Mouse (Mus musculus): ENCODE results near the gene Col1a1.
"Not testable (repeated sequence)": the region's sequence is repeated elsewhere in the genome, so short reads cannot be mapped to it uniquely, and the experiment has no call there.

The Col1a1 gene

GRCm38 (mm10) chr11:94939280-94939679 is 3.3 kb downstream of the Col1a1 start:
- peak; percentile 73 for DNase-seq

GRCm38 (mm10) chr11:94941121-94941520 is 5.1 kb downstream of the Col1a1 start:
- DNase-seq, result no peak

- no peak for DNase-seq
Measured at GRCm38 (mm10) chr11:94941776-94942175, 5.8 kb downstream of the Col1a1 start.

DNA sequence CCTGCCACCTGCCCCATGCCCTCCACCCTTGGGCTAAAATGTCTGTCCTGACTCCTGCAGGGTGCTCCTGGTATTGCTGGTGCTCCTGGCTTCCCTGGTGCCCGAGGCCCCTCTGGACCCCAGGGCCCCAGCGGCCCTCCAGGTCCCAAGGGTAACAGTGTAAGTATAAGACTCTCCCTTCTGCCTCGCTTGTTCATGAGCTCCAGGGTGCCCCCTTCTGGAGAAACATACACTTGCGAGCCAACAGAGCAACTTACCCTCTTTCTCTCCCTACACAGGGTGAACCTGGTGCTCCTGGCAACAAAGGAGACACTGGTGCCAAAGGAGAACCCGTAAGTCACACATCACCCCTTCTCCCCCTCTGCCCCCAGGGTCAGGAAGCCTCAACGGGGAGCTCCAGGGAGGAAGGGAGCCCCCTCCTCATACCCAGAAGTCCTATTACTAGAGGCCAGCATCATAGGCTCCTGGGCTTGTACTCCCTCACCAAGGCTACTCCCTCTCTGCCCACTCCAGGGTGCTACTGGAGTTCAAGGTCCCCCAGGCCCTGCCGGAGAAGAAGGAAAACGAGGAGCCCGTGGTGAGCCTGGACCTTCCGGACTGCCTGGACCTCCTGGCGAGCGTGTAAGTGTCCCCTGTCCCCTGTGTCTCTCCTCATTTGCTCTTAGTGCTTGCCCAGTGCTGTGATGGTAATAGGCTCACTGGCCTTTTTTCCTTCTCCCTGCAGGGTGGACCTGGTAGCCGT is 6.4 kb downstream of the Col1a1 start:
- DNase-seq, result peak; percentile 69

DNA sequence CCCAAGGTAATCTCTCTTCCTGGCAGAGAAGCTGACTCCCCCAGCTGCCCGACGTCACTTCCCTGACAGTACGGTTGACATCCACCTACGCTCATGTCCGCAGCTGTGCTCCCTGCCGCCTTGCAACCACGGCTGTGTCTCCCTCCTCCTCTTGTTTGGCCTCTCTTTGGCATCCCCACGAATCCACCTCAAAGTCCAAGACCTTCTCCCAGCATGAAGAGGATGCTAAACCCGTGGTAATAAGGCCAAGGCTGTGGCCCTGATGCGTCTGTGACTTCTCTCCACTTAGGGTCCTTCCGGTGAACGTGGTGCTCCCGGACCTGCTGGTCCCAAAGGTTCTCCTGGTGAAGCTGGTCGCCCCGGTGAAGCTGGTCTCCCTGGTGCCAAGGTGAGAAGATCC is 7.0 kb downstream of the Col1a1 start:
- DNase-seq, result no peak

GRCm38 (mm10) chr11:94944295-94944694 is 8.3 kb downstream of the Col1a1 start:
- DNase-seq, result peak; percentile 38

GRCm38 (mm10) chr11:94945236-94945635 is 9.2 kb downstream of the Col1a1 start:
- no peak for DNase-seq

GRCm38 (mm10) chr11:94952169-94952568 is 16.1 kb downstream of the Col1a1 start:
- no peak for DNase-seq

- no peak for DNase-seq
Measured at GRCm38 (mm10) chr11:94955103-94955502, 19.1 kb downstream of the Col1a1 start.

GRCm38 (mm10) chr11:94957693-94958064 is 21.7 kb downstream of the Col1a1 start:
- DNase-seq, result no peak

GRCm38 (mm10) chr11:94958065-94958858 is 22.2 kb downstream of the Col1a1 start:
- DNase-seq, result no peak

- no peak for DNase-seq
Measured at GRCm38 (mm10) chr11:94962534-94963101, 26.6 kb downstream of the Col1a1 start.

DNA sequence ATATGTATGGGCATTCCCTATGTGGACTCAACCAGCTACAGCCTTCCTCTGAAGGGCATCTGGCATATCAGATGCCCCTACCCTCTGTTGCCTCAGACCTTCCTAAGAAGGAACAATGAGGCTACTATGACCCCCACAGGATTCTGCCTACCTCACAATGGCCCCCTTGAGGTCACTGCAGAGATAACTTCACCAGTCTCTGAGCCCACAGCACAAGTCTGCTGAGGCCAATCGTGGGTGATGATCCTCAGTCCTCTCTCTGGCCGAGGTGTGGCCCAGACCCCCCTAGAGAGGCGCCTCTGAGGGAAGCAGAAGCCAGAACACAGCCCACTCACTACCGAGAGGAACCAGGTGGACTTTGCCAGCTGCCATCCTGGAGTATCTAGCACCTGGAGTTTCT is 31.4 kb downstream of the Col1a1 start, which contains the start of gene Hils1:
Gene Hils1, plus strand, starts transcription at position 175 of the 400 bp plus-strand sequence.
- DNase-seq, result no peak

DNA sequence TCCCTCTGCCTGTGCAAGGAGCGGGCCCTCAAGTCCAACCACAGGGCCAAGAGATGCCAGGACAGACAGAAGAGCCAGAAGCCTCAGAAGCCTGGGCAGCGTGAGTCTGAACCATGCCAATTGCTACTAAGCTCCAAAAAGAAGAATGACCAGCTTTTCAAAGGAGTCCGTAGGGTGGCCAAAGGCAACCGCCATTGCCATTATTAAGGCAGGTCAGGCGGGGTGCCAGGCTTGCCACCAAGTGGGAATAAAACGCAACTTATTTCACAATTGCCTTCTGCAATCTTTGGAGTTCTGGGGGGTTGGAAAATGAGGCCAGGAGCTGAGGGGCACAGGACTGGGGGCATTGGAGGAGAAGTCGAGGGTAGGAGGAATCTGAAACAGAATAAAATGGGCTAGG is 32.2 kb downstream of the Col1a1 start:
- DNase-seq, result no peak

GRCm38 (mm10) chr11:94969709-94970108 is 33.7 kb downstream of the Col1a1 start:
- not testable (repeated sequence) for DNase-seq

DNA sequence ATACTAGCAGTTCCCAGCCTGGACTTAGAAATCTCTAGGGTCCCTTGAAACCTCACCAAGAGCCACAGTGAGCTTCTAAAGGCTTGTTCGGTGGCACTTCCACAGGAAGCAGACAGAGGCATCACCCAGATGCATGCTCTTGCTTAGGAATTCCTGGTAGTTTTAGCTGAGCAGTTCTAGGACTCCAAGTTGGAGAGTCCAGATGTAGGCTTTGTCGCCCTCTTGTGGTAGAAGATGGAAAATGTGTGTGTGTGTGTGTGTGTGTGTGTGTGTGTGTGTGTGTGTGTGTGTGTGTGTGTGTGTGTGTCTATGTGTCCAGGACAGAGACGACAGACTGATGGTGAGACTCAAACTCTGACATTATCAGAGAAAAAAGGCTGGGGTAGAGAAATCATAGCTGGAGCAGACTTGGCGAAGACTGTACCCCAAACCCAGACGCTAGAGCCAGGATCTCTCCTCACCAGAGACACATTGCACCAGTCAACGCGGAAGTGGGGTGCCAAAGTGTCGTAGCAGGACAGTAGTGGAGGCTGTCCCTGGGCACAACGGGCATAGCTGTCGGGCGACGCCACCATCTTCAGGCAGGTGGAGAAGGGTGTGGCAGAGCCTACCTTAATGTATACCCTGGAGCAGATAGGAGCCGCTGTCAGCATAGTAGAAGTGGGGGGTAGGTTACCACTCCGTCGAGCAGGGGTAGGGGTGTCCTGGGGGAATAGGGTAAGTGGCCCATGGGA is 34.4 kb downstream of the Col1a1 start:
- DNase-seq, result peak; percentile 61

DNA sequence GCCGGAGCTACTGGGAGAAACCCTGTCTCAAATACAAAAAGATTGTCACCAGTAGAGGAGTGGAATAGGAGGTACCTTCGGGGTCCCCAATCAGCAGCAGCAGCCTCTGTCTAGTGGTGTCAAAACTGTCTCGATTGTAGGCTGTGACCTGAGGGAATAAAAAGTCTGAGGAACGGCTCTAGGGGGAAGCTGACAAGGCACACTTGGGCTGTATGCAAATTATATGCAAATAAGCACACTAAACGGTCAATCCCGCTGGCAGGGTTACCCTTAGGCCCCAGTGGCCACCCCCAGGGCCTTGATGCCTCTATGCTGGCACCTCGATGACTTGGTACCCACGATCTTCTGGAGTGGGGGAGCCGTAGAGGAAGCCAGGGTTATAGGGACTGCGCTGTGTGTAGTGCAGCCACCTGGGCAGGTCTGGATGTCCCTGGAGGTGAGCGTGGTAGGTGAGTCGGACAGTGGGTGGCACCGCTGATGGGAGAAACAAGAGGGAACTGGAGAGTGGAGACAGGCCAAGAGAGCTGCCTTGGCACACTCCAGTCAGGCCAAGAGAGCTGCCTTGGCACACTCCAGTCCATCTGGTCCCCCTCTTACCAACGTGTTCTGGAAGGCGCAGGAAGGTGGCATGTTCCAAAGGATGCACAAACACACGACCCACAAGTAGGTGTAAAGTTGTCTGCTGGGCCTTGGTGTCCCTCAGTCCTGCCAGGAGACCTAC is 36.0 kb downstream of the Col1a1 start:
- DNase-seq, result no peak

DNA sequence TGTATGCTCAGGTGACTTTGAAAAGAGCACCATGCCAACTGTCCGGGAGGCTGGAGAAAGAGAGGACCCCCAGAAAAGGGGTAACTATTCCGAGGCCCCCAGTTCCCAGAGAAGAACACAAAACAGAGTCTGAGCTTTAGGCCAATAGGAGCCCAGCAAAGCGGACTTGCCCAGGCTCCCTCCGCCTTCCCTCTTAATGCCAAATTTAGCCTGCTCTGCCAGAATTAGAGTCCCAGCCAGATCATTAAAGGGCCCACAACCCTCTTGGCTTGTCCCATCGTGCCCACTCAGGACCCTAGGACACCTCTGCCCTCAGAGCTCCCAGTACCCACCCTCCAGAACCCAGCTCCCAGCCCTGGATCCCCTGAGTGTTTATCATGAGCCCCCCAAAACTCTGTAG is 36.9 kb downstream of the Col1a1 start:
- DNase-seq, result no peak

DNA sequence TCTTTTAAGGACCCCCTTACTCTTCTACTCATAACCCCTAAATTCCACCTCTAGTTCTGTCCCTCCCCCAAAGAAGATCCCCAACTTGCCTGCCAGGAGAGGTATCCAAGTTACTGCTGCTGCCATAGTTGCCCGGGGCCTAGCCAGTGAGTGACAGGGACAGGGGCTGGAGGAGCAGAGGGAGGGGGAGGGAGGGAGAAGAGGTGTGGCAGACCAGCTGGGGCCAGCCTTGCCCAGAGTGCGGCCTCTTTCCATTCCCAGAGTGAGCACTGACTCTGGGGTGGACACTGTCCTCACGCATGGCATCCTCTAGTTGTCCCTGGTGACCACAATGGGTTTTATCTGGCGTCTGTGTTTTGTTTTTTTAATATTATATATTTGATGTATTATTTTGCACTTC is 37.3 kb downstream of the Col1a1 start:
- no peak for DNase-seq

- no peak for DNase-seq
Measured at GRCm38 (mm10) chr11:94974951-94975350, 38.9 kb downstream of the Col1a1 start.

DNA sequence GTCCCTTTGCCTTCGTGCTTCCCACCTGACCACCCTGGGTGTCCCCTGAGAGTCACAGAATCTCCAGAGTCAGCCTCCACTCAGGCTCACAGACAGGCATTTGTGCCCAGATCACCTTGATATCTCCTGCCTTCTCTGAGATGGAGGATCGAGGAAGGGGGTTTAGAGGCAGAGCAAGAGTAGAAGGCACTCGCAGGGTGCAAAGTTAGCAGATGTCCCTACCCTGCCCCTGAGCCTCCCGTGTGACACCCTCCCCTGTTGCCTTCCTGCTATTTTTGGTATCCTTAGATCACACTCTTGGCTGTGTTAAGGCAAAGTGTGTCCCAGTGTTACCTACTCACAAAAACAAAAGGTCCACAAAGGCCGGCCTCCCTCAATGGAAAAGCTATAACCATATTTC is 40.2 kb downstream of the Col1a1 start, which contains the start of gene Sgca:
Gene Sgca, minus strand, starts transcription at position 129 of the 400 bp plus-strand sequence.
- DNase-seq, result no peak

GRCm38 (mm10) chr11:94978178-94978915 is 42.3 kb downstream of the Col1a1 start:
- peak; percentile 24 for DNase-seq

Data from thymus, postnatal 14 days (tissue).